Mouse (Mus musculus): ENCODE measurements around the gene Prss35. TPM values are rescaled to one million over a fixed set of nuclear protein-coding genes. Genes with fewer than 3 reads are reported as not detected.

Gene Prss35
- polyA plus RNA-seq, 1 experiment from 2014 or later: 8.4 TPM

GRCm38 (mm10) chr9:86778212-86778611, 34.8 kb downstream of the Prss35 start:
- peaks cover 25% of the 10 kb centered on the region for H3K36me3 ChIP-seq (ENCODE audit: control insufficient read depth, insufficient read depth, low read length)
- H3K9me3 ChIP-seq (ENCODE audit: control insufficient read depth, low read length): no peaks in the 10 kb centered on the region
- H3K27ac ChIP-seq (ENCODE audit: low read depth, low read length): no peak overlapping the region
- 71% methylated on average over 4 of the region's 4 CpGs for WGBS
- no peak overlapping the region for H3K4me3 ChIP-seq (ENCODE audit: low read length)
- no peak for ATAC-seq
- H3K27me3 ChIP-seq (replicated peaks; ENCODE audit: control insufficient read depth, insufficient read depth, low read length): no peaks in the 10 kb centered on the region
- no peak overlapping the region for H3K4me2 ChIP-seq (ENCODE audit: low read length)
- no peak overlapping the region for H3K9ac ChIP-seq (ENCODE audit: low read depth, low read length)
- H3K4me1 ChIP-seq (ENCODE audit: control insufficient read depth, insufficient read depth, low read depth, low read length): no peaks in the 10 kb centered on the region

- Histone ChIP-seq H3K9me3 (ENCODE audit: control insufficient read depth, low read length) (no peaks in the 10 kb centered on the region), H3K27me3 (replicated peaks; ENCODE audit: control insufficient read depth, insufficient read depth, low read length) (no peaks in the 10 kb centered on the region), H3K36me3 (ENCODE audit: control insufficient read depth, insufficient read depth, low read length) (peaks cover 25% of the 10 kb centered on the region), H3K4me3 (ENCODE audit: low read length) (no peak overlapping the region), H3K4me1 (ENCODE audit: control insufficient read depth, insufficient read depth, low read depth, low read length) (no peaks in the 10 kb centered on the region), H3K27ac (ENCODE audit: low read depth, low read length) (no peak overlapping the region), H3K4me2 (ENCODE audit: low read length) (no peak overlapping the region), H3K9ac (ENCODE audit: low read depth, low read length) (no peak overlapping the region)
- 80% methylated on average over 4 of the region's 4 CpGs for WGBS
- no peak for ATAC-seq
These were observed 38.0 kb downstream of the Prss35 start for GRCm38 (mm10) chr9:86781426-86781825.

- H3K9ac ChIP-seq (ENCODE audit: low read depth, low read length): no peak overlapping the region
- no peak overlapping the region for H3K4me2 ChIP-seq (ENCODE audit: low read length)
- H3K27ac ChIP-seq (ENCODE audit: low read depth, low read length): no peak overlapping the region
- H3K4me1 ChIP-seq (ENCODE audit: control insufficient read depth, insufficient read depth, low read depth, low read length): no peaks in the 10 kb centered on the region
- 92% methylated on average over 2 of the region's 2 CpGs for WGBS
- H3K9me3 ChIP-seq (ENCODE audit: control insufficient read depth, low read length): no peaks in the 10 kb centered on the region
- no peak overlapping the region for H3K4me3 ChIP-seq (ENCODE audit: low read length)
- ATAC-seq: no peak
- H3K27me3 ChIP-seq (replicated peaks; ENCODE audit: control insufficient read depth, insufficient read depth, low read length): no peaks in the 10 kb centered on the region
- peaks cover 24% of the 10 kb centered on the region for H3K36me3 ChIP-seq (ENCODE audit: control insufficient read depth, insufficient read depth, low read length)
These were observed 39.4 kb downstream of the Prss35 start for GRCm38 (mm10) chr9:86782836-86783235.

GRCm38 (mm10) chr9:86789186-86789585, 45.7 kb downstream of the Prss35 start:
- H3K9ac ChIP-seq (ENCODE audit: low read depth, low read length): no peak overlapping the region
- H3K4me1 ChIP-seq (ENCODE audit: control insufficient read depth, insufficient read depth, low read depth, low read length): no peaks in the 10 kb centered on the region
- H3K27me3 ChIP-seq (replicated peaks; ENCODE audit: control insufficient read depth, insufficient read depth, low read length): no peaks in the 10 kb centered on the region
- H3K36me3 ChIP-seq (ENCODE audit: control insufficient read depth, insufficient read depth, low read length): peaks cover 8% of the 10 kb centered on the region; the same call in 1 of the 2 replicates
- ATAC-seq: no peak
- 75% methylated on average over 6 of the region's 6 CpGs for WGBS
- no peak overlapping the region for H3K4me3 ChIP-seq (ENCODE audit: low read length)
- no peaks in the 10 kb centered on the region for H3K9me3 ChIP-seq (ENCODE audit: control insufficient read depth, low read length)
- H3K27ac ChIP-seq (ENCODE audit: low read depth, low read length): no peak overlapping the region
- H3K4me2 ChIP-seq (ENCODE audit: low read length): no peak overlapping the region

GRCm38 (mm10) chr9:86791927-86792326, 48.5 kb downstream of the Prss35 start:
- no peaks in the 10 kb centered on the region for H3K4me1 ChIP-seq (ENCODE audit: control insufficient read depth, insufficient read depth, low read depth, low read length)
- H3K36me3 ChIP-seq (ENCODE audit: control insufficient read depth, insufficient read depth, low read length): peaks cover 10% of the 10 kb centered on the region; the same call in 1 of the 2 replicates
- H3K27ac ChIP-seq (ENCODE audit: low read depth, low read length): no peak overlapping the region
- no peak overlapping the region for H3K4me2 ChIP-seq (ENCODE audit: low read length)
- H3K9ac ChIP-seq (ENCODE audit: low read depth, low read length): no peak overlapping the region
- H3K4me3 ChIP-seq (ENCODE audit: low read length): no peak overlapping the region
- no peak for ATAC-seq
- H3K9me3 ChIP-seq (ENCODE audit: control insufficient read depth, low read length): no peaks in the 10 kb centered on the region
- no peaks in the 10 kb centered on the region for H3K27me3 ChIP-seq (replicated peaks; ENCODE audit: control insufficient read depth, insufficient read depth, low read length)
- 80% methylated on average over 7 of the region's 7 CpGs for WGBS

GRCm38 (mm10) chr9:86795236-86795635, 51.8 kb downstream of the Prss35 start:
- no peak overlapping the region for H3K4me3 ChIP-seq (ENCODE audit: low read length)
- no peaks in the 10 kb centered on the region for H3K4me1 ChIP-seq (ENCODE audit: control insufficient read depth, insufficient read depth, low read depth, low read length)
- no peak for ATAC-seq
- H3K27me3 ChIP-seq (replicated peaks; ENCODE audit: control insufficient read depth, insufficient read depth, low read length): no peaks in the 10 kb centered on the region
- no peaks in the 10 kb centered on the region for H3K9me3 ChIP-seq (ENCODE audit: control insufficient read depth, low read length)
- no peak overlapping the region for H3K9ac ChIP-seq (ENCODE audit: low read depth, low read length)
- peaks cover 16% of the 10 kb centered on the region for H3K36me3 ChIP-seq (ENCODE audit: control insufficient read depth, insufficient read depth, low read length)
- no peak overlapping the region for H3K4me2 ChIP-seq (ENCODE audit: low read length)
- no peak overlapping the region for H3K27ac ChIP-seq (ENCODE audit: low read depth, low read length)
- WGBS: 73% methylated on average over 3 of the region's 3 CpGs

- Histone ChIP-seq H3K9me3 (ENCODE audit: control insufficient read depth, low read length) (no peaks in the 10 kb centered on the region), H3K27ac (ENCODE audit: low read depth, low read length) (no peak overlapping the region), H3K4me3 (ENCODE audit: low read length) (no peak overlapping the region), H3K4me1 (ENCODE audit: control insufficient read depth, insufficient read depth, low read depth, low read length) (no peaks in the 10 kb centered on the region), H3K9ac (ENCODE audit: low read depth, low read length) (no peak overlapping the region), H3K27me3 (replicated peaks; ENCODE audit: control insufficient read depth, insufficient read depth, low read length) (no peaks in the 10 kb centered on the region), H3K4me2 (ENCODE audit: low read length) (no peak overlapping the region), H3K36me3 (ENCODE audit: control insufficient read depth, insufficient read depth, low read length) (peaks cover 18% of the 10 kb centered on the region)
- ATAC-seq: no peak
- 77% methylated on average over 4 of the region's 4 CpGs for WGBS
These were observed 54.1 kb downstream of the Prss35 start for GRCm38 (mm10) chr9:86797553-86797952.

GRCm38 (mm10) chr9:86798129-86798528, 54.7 kb downstream of the Prss35 start:
- H3K27me3 ChIP-seq (replicated peaks; ENCODE audit: control insufficient read depth, insufficient read depth, low read length): no peaks in the 10 kb centered on the region
- no peak for ATAC-seq
- no peak overlapping the region for H3K9ac ChIP-seq (ENCODE audit: low read depth, low read length)
- no peak overlapping the region for H3K4me3 ChIP-seq (ENCODE audit: low read length)
- H3K4me2 ChIP-seq (ENCODE audit: low read length): no peak overlapping the region
- WGBS: 83% methylated on average over 5 of the region's 5 CpGs
- H3K9me3 ChIP-seq (ENCODE audit: control insufficient read depth, low read length): no peaks in the 10 kb centered on the region
- no peaks in the 10 kb centered on the region for H3K4me1 ChIP-seq (ENCODE audit: control insufficient read depth, insufficient read depth, low read depth, low read length)
- H3K36me3 ChIP-seq (ENCODE audit: control insufficient read depth, insufficient read depth, low read length): peaks cover 18% of the 10 kb centered on the region
- H3K27ac ChIP-seq (ENCODE audit: low read depth, low read length): no peak overlapping the region

GRCm38 (mm10) chr9:86798686-86799085, 55.2 kb downstream of the Prss35 start:
- 55% methylated on average over 7 of the region's 7 CpGs for WGBS
- H3K36me3 ChIP-seq (ENCODE audit: control insufficient read depth, insufficient read depth, low read length): peaks cover 18% of the 10 kb centered on the region

GRCm38 (mm10) chr9:86799099-86799498, 55.6 kb downstream of the Prss35 start:
- Histone ChIP-seq H3K27ac (ENCODE audit: low read depth, low read length) (no peak overlapping the region), H3K4me1 (ENCODE audit: control insufficient read depth, insufficient read depth, low read depth, low read length) (no peaks in the 10 kb centered on the region), H3K9ac (ENCODE audit: low read depth, low read length) (no peak overlapping the region), H3K4me2 (ENCODE audit: low read length) (no peak overlapping the region), H3K36me3 (ENCODE audit: control insufficient read depth, insufficient read depth, low read length) (peaks cover 17% of the 10 kb centered on the region), H3K27me3 (replicated peaks; ENCODE audit: control insufficient read depth, insufficient read depth, low read length) (no peaks in the 10 kb centered on the region), H3K4me3 (ENCODE audit: low read length) (no peak overlapping the region), H3K9me3 (ENCODE audit: control insufficient read depth, low read length) (no peaks in the 10 kb centered on the region)
- WGBS: 81% methylated on average over 7 of the region's 7 CpGs
- no peak for ATAC-seq

More at GRCm38 (mm10) chr9:86798686-86799085, 55.2 kb downstream of the Prss35 start:
- Histone ChIP-seq H3K27me3 (replicated peaks; ENCODE audit: control insufficient read depth, insufficient read depth, low read length) (no peaks in the 10 kb centered on the region), H3K4me3 (ENCODE audit: low read length) (no peak overlapping the region), H3K4me1 (ENCODE audit: control insufficient read depth, insufficient read depth, low read depth, low read length) (no peaks in the 10 kb centered on the region), H3K9me3 (ENCODE audit: control insufficient read depth, low read length) (no peaks in the 10 kb centered on the region), H3K9ac (ENCODE audit: low read depth, low read length) (no peak overlapping the region), H3K4me2 (ENCODE audit: low read length) (no peak overlapping the region), H3K27ac (ENCODE audit: low read depth, low read length) (no peak overlapping the region)
- no peak for ATAC-seq
